Comparison of ENCODE assay signal across 11 mouse cellular contexts in the genomic region with DNA sequence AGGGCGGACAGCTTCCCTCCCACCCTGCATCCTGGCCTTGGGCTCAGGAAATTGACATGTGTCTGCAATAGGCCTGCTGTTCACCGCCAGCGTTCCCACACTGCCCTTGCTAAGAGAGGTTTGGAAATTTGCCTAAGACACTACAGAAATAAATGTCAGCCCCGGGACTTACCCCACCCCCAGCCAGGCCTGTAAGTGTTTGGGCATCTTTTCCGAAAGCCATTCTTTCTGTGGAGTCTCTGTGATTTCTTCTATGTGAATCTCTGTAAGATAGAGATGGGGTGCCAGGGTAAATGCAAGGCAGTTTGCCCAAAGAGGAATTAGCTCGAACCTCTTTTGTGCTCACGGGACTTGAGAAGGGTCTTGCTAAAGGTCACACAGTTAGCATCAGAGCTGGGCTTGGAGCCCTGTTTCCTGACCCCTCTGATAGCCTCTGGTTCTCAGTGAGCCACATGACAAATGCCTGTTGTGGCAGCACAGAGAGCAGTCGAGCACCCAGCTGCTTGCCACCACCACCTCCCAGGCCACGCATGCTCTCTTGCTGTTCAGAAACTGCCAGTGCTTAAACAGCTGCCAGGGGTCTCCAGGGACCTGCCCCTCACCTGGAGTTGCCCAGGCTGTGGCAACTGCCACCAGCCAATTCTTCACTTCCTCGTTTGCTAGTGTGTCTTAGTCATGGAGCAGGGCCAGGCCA. TPM values are rescaled to one million over a fixed set of nuclear protein-coding genes. Genes with fewer than 3 reads are reported as not detected.
DNase-seq lines count a peak whose midpoint lies in the region; ATAC-seq and TF ChIP-seq lines count a peak whose summit lies in the region.
"Had no signal": no experiment of that assay in that cellular context is flagged by ENCODE, and none has a peak within 500 bp of the region (broad histone marks: within the 10 kb centered on the region; RNA-seq: fewer than 3 reads in every experiment).

No protein-coding gene starts in this region.

- WGBS in lung, embryonic 15.5 days = 16% methylated on average over 10 of the region's 10 CpGs
- WGBS in spleen, adult 2 months = 35% methylated on average over 10 of the region's 10 CpGs
- WGBS in hindbrain, embryonic 12.5 days = 39% methylated on average over 10 of the region's 10 CpGs

- ATAC-seq in lung, embryonic 15.5 days (ENCODE audit: borderline replicate concordance, extremely low read depth, low FRiP score, low TSS enrichment) = peak; percentile 55
- no peak for ATAC-seq in hindbrain, embryonic 12.5 days (ENCODE audit: low FRiP score)

- H3K36me3 ChIP-seq in lung, embryonic 15.5 days = no peaks in the 10 kb centered on the region
- no peaks in the 10 kb centered on the region for H3K36me3 ChIP-seq in spleen, adult 2 months (ENCODE audit: control insufficient read depth, insufficient read depth, low read length)
- no peaks in the 10 kb centered on the region for H3K36me3 ChIP-seq in hindbrain, embryonic 12.5 days

- H3K27ac ChIP-seq in lung, embryonic 15.5 days = peak overlapping the region; percentile 76
- no peak overlapping the region; the same call in 1 of the 2 replicates for H3K27ac ChIP-seq in spleen, adult 2 months (ENCODE audit: insufficient read depth, low read length)
- no peak overlapping the region for H3K27ac ChIP-seq in hindbrain, embryonic 12.5 days

- H3K9me3 ChIP-seq in lung, embryonic 15.5 days = no peaks in the 10 kb centered on the region
- H3K9me3 ChIP-seq in hindbrain, embryonic 12.5 days (replicated peaks) = no peaks in the 10 kb centered on the region

- H3K9ac ChIP-seq in lung, embryonic 15.5 days = no peak overlapping the region
- no peak overlapping the region for H3K9ac ChIP-seq in hindbrain, embryonic 12.5 days

- DNase-seq in lung, postnatal 25 days (ENCODE audit: low spot score) = no peak
- peak; percentile 35 for DNase-seq in brain, embryonic 14.5 days (ENCODE audit: low read depth)
- peak; percentile 51 to 63 for DNase-seq in heart, postnatal 14 days
- peak; percentile 23 to 41 for DNase-seq in spleen, adult 2 months (ENCODE audit: low read depth in 1 of 2, low spot score in 2 of 2)
- DNase-seq in frontal cortex, postnatal 10 days (ENCODE audit: low spot score in 2 of 2) = no peak
- no peak for DNase-seq in testis, postnatal 14 days (ENCODE audit: low spot score)
- DNase-seq: layer of hippocampus, postnatal 36 days; thymus, postnatal 25 days had no signal

- H3K4me1 ChIP-seq in lung, embryonic 15.5 days = peaks cover 61% of the 10 kb centered on the region
- peaks cover 19% of the 10 kb centered on the region for H3K4me1 ChIP-seq in spleen, adult 2 months (ENCODE audit: control insufficient read depth, insufficient read depth, insufficient read length)
- H3K4me1 ChIP-seq in hindbrain, embryonic 12.5 days = peaks cover 11% of the 10 kb centered on the region

- H3K4me3 ChIP-seq in lung, embryonic 15.5 days = no peak overlapping the region
- H3K4me3 ChIP-seq in spleen, adult 2 months (ENCODE audit: extremely low read depth, insufficient read depth, insufficient read length) = no peak overlapping the region
- no peak overlapping the region for H3K4me3 ChIP-seq in hindbrain, embryonic 12.5 days
- H3K4me3 ChIP-seq: myocyte had no signal

- peaks cover 20% of the 10 kb centered on the region for H3K27me3 ChIP-seq in lung, embryonic 15.5 days
- H3K27me3 ChIP-seq in spleen, adult 2 months (ENCODE audit: control insufficient read depth, insufficient read depth, low read length) = peaks cover 5% of the 10 kb centered on the region; the same call in 1 of the 2 replicates
- peaks cover 26% of the 10 kb centered on the region for H3K27me3 ChIP-seq in hindbrain, embryonic 12.5 days

- intact Hi-C loops in heart, postnatal 14 days (cut with DNase I) = no loop called here

- TF ChIP-seq POLR2A in brain, embryonic 14.5 days (IDR thresholded peaks at IDR 0.05; ENCODE audit: borderline replicate concordance, extremely low read depth, insufficient read depth, insufficient read length, poor library complexity, severe bottlenecking) = no peak
- no peak for TF ChIP-seq POLR2A in spleen, adult 2 months (IDR thresholded peaks at IDR 0.05; ENCODE audit: low read depth, low read length)

- peak overlapping the region; percentile 12; the same call in 1 of the 2 replicates for H3K4me2 ChIP-seq in lung, embryonic 15.5 days
- H3K4me2 ChIP-seq in hindbrain, embryonic 12.5 days (replicated peaks) = no peak overlapping the region

- TF ChIP-seq CTCF in brain, embryonic 14.5 days (IDR thresholded peaks at IDR 0.05; ENCODE audit: borderline replicate concordance, extremely low read depth, insufficient read depth, insufficient read length) = no peak
- no peak for TF ChIP-seq CTCF in spleen, adult 2 months (IDR thresholded peaks at IDR 0.05; ENCODE audit: extremely low read depth, insufficient read depth, insufficient read length, insufficient replicate concordance)

RNA-seq across cellular contexts. Expression of gene Kcnk3, which starts 6.0 kb away (rescaled TPM):
- polyA plus RNA-seq in lung, embryonic 15.5 days (2015; fragmentation: Nextera tagmentation; extraction: Ambion mirVana) = 21.5 and 23.1 TPM in 2 replicates
- 5.5 and 10.9 TPM in 2 replicates for polyA plus RNA-seq in brain, embryonic 14.5 days (2012; rRNA removed)
- total RNA-seq in heart, postnatal 14 days (2021) = 100 to 1,000 TPM; 181 to 186 TPM
- 7.9 and 8.6 TPM in 2 replicates for polyA plus RNA-seq in spleen, adult 2 months (2012; rRNA removed)
- polyA plus RNA-seq in hindbrain, embryonic 12.5 days (2016; fragmentation: Nextera tagmentation; extraction: Ambion mirVana) = 1.5 and 1.6 TPM in 2 replicates

RNA-seq across cellular contexts. Expression of gene Cib4, which starts 48.3 kb away (rescaled TPM):
- 0.26 TPM in 1 of 2 replicates, not detected in the other for polyA plus RNA-seq in lung, embryonic 15.5 days (2015; fragmentation: Nextera tagmentation; extraction: Ambion mirVana)
- not detected in 2 replicates for polyA plus RNA-seq in brain, embryonic 14.5 days (2012; rRNA removed)
- not detected for total RNA-seq in heart, postnatal 14 days (2021)
- not detected in 2 replicates for polyA plus RNA-seq in spleen, adult 2 months (2012; rRNA removed)
- polyA plus RNA-seq in hindbrain, embryonic 12.5 days (2016; fragmentation: Nextera tagmentation; extraction: Ambion mirVana) = not detected in 2 replicates
- total RNA-seq: layer of hippocampus, postnatal 36 days had no signal
- polyA plus RNA-seq: myocyte had no signal

RNA-seq across cellular contexts. Expression of gene Slc35f6, which starts 53.8 kb away (rescaled TPM):
- polyA plus RNA-seq in lung, embryonic 15.5 days (2015; fragmentation: Nextera tagmentation; extraction: Ambion mirVana) = 26.1 and 28.6 TPM in 2 replicates
- polyA plus RNA-seq in brain, embryonic 14.5 days (2012; rRNA removed) = 44.4 and 52.9 TPM in 2 replicates
- 10 to 100 TPM; 37.4 to 39.9 TPM for total RNA-seq in heart, postnatal 14 days (2021)
- polyA plus RNA-seq in spleen, adult 2 months (2012; rRNA removed) = 56.6 and 78.5 TPM in 2 replicates
- polyA plus RNA-seq in hindbrain, embryonic 12.5 days (2016; fragmentation: Nextera tagmentation; extraction: Ambion mirVana) = 28.2 and 29.3 TPM in 2 replicates

Comparison
In these comparisons a context has a peak if more than half of its experiments do, and no peak if none do; other contexts are left out.
1. DNase-seq: peak in brain, embryonic 14.5 days (single experiment), heart, postnatal 14 days (2 of 2) and spleen, adult 2 months (2 of 2); none in lung, postnatal 25 days (single experiment), frontal cortex, postnatal 10 days (0 of 2) and testis, postnatal 14 days (single experiment).